Mouse (Mus musculus): ENCODE measurements around the gene Arid1a.
"Not testable (repeated sequence)": the region's sequence is repeated elsewhere in the genome, so short reads cannot be mapped to it uniquely, and the experiment has no call there.

Gene Arid1a

GRCm38 (mm10) chr4:133649989-133650699, 106.4 kb downstream of the Arid1a start, which contains the start of gene Zdhhc18:
TSS of gene Zdhhc18 (minus strand) at chr4:133650154.
- peak; percentile 78 for DNase-seq

GRCm38 (mm10) chr4:133649464-133649863, 107.1 kb downstream of the Arid1a start:
- not testable (repeated sequence) for DNase-seq

- DNase-seq, result no peak
These were observed 110.9 kb downstream of the Arid1a start for GRCm38 (mm10) chr4:133645680-133646079.

- DNase-seq, result no peak
These were observed 111.4 kb downstream of the Arid1a start for GRCm38 (mm10) chr4:133645195-133645594.

GRCm38 (mm10) chr4:133634043-133634410, 122.5 kb downstream of the Arid1a start:
- DNase-seq, result no peak

- peak; percentile 88 for DNase-seq
These were observed 123.1 kb downstream of the Arid1a start for GRCm38 (mm10) chr4:133633332-133634042.

- no peak for DNase-seq
These were observed 123.9 kb downstream of the Arid1a start for GRCm38 (mm10) chr4:133632483-133633327.

- no peak for DNase-seq
These were observed 124.7 kb downstream of the Arid1a start for GRCm38 (mm10) chr4:133631769-133632411.

- DNase-seq, result no peak
These were observed 125.3 kb downstream of the Arid1a start for GRCm38 (mm10) chr4:133631071-133631768.

GRCm38 (mm10) chr4:133630326-133630920, 126.1 kb downstream of the Arid1a start:
- DNase-seq, result no peak

GRCm38 (mm10) chr4:133629191-133629590, 127.4 kb downstream of the Arid1a start:
- no peak for DNase-seq

Measured in right cerebral cortex, postnatal 4 days (tissue).